Mouse (Mus musculus): ENCODE measurements at regions not wholly inside any gene's neighbourhood (a gene's known extent, or its start where the extent isn't known, plus 50 kb on each side); places are given as distances from the start of the nearest gene placed in this dataset.

GRCm38 (mm10) chr16:24134486-24135050 is 145.9 kb upstream of the Bcl6 start:
- TF ChIP-seq CTCF (IDR thresholded peaks at IDR 0.05; ENCODE audit: borderline replicate concordance, insufficient read depth, low read length): no peak
- TF ChIP-seq POLR2A (IDR thresholded peaks at IDR 0.05; ENCODE audit: low read depth, low read length): no peak

All from embryonic fibroblast, embryonic 13.5 days (primary cell).